ENCODE assay signal across 7 mouse cellular contexts in the genomic region with DNA sequence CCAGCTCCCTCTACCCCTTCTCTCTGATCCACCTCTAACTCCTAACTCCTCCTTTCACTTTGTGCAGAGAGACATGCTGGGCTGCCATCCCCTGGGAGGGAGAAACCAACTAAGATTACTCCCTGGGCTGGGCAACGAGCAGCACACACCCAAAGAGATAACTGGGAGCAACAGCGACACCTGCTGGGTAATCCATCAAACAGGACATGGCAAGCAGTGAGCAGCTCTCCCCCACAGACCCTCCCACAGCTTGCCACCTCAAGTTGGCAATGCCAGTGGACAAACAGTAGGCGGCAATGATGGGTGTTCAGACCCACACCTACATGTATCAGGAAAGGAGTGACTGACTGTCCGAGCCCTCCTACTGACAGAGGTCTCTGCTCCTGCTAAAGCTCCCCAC. TPM values are rescaled to one million over a fixed set of nuclear protein-coding genes. Genes with fewer than 3 reads are reported as not detected.
DNase-seq lines count a peak whose midpoint lies in the region; ATAC-seq and TF ChIP-seq lines count a peak whose summit lies in the region.

No protein-coding gene starts in this region.

- no peaks in the 10 kb centered on the region for H3K4me1 ChIP-seq in intestine, postnatal 0 days (replicated peaks; ENCODE audit: control insufficient read depth, insufficient read depth, low read length)
- H3K4me1 ChIP-seq in intestine, embryonic 15.5 days (replicated peaks): peaks cover 8% of the 10 kb centered on the region
- H3K4me1 ChIP-seq in embryonic facial prominence, embryonic 10.5 days: peaks cover 26% of the 10 kb centered on the region
- peaks cover 5% of the 10 kb centered on the region for H3K4me1 ChIP-seq in olfactory bulb, adult 2 months (ENCODE audit: control insufficient read depth, insufficient read depth, low read length)

- no peak overlapping the region for H3K9ac ChIP-seq in intestine, postnatal 0 days (ENCODE audit: low read depth, low read length)
- no peak overlapping the region for H3K9ac ChIP-seq in intestine, embryonic 15.5 days

- H3K4me2 ChIP-seq in intestine, postnatal 0 days (replicated peaks; ENCODE audit: low read depth): no peak overlapping the region
- no peak overlapping the region for H3K4me2 ChIP-seq in intestine, embryonic 15.5 days (replicated peaks)

- no peaks in the 10 kb centered on the region for H3K36me3 ChIP-seq in intestine, postnatal 0 days (ENCODE audit: control insufficient read depth, insufficient read depth)
- H3K36me3 ChIP-seq in intestine, embryonic 15.5 days: no peaks in the 10 kb centered on the region
- H3K36me3 ChIP-seq in embryonic facial prominence, embryonic 10.5 days (replicated peaks): no peaks in the 10 kb centered on the region

- no peak for ATAC-seq in intestine, postnatal 0 days
- no peak for ATAC-seq in intestine, embryonic 15.5 days

- peak; percentile 35 to 45 for DNase-seq in B cell, adult 2 months
- peak; percentile 75 for DNase-seq in MN1 (ENCODE audit: low spot score)
- peak; percentile 73 for DNase-seq in embryonic facial prominence, embryonic 10.5 days (ENCODE audit: low spot score)
- DNase-seq in layer of hippocampus, postnatal 14 days (ENCODE audit: low spot score in 2 of 2): peak; percentile 32 to 34

- no peak for TF ChIP-seq POLR2A in olfactory bulb, adult 2 months (IDR thresholded peaks at IDR 0.05; ENCODE audit: insufficient read depth, low read depth, low read length)

- peak; percentile 78 for TF ChIP-seq CTCF in intestine, postnatal 0 days (IDR thresholded peaks at IDR 0.05; ENCODE audit: low read depth)
- peak; percentile 56; the same call in 1 of the 2 replicates for TF ChIP-seq CTCF in olfactory bulb, adult 2 months (IDR thresholded peaks at IDR 0.05; ENCODE audit: insufficient read depth, low read depth, low read length)

- H3K27me3 ChIP-seq in intestine, postnatal 0 days (replicated peaks; ENCODE audit: control insufficient read depth, insufficient read depth, low read length): no peaks in the 10 kb centered on the region
- peaks cover 9% of the 10 kb centered on the region for H3K27me3 ChIP-seq in intestine, embryonic 15.5 days (replicated peaks)
- peaks cover 17% of the 10 kb centered on the region for H3K27me3 ChIP-seq in embryonic facial prominence, embryonic 10.5 days (replicated peaks; ENCODE audit: low read depth, poor library complexity, severe bottlenecking)

- no peaks in the 10 kb centered on the region for H3K9me3 ChIP-seq in intestine, postnatal 0 days (ENCODE audit: control insufficient read depth)
- H3K9me3 ChIP-seq in intestine, embryonic 15.5 days: no peaks in the 10 kb centered on the region
- H3K9me3 ChIP-seq in embryonic facial prominence, embryonic 10.5 days: no peaks in the 10 kb centered on the region

- no peak overlapping the region for H3K27ac ChIP-seq in intestine, postnatal 0 days (ENCODE audit: low read depth, low read length)
- no peak overlapping the region for H3K27ac ChIP-seq in intestine, embryonic 15.5 days
- no peak overlapping the region for H3K27ac ChIP-seq in embryonic facial prominence, embryonic 10.5 days (replicated peaks)
- no peak overlapping the region for H3K27ac ChIP-seq in olfactory bulb, adult 2 months (ENCODE audit: insufficient read depth, low read depth, low read length)

- WGBS in intestine, postnatal 0 days: 11% methylated on average over 4 of the region's 4 CpGs
- 23% methylated on average over 4 of the region's 4 CpGs for WGBS in intestine, embryonic 15.5 days
- 18% methylated on average over 4 of the region's 4 CpGs for WGBS in embryonic facial prominence, embryonic 10.5 days
- WGBS in olfactory bulb, adult 2 months: 21% methylated on average over 4 of the region's 4 CpGs

- H3K4me3 ChIP-seq in intestine, postnatal 0 days (ENCODE audit: low read depth, low read length): no peak overlapping the region
- H3K4me3 ChIP-seq in intestine, embryonic 15.5 days (replicated peaks): no peak overlapping the region
- H3K4me3 ChIP-seq in embryonic facial prominence, embryonic 10.5 days: no peak overlapping the region
- no peak overlapping the region for H3K4me3 ChIP-seq in olfactory bulb, adult 2 months (ENCODE audit: insufficient read depth, low read depth, low read length)

RNA-seq across cellular contexts. Expression of gene Cpz, which starts 4.9 kb away (rescaled TPM):
- 4.0 and 4.4 TPM in 2 replicates for polyA plus RNA-seq in intestine, postnatal 0 days (2015; fragmentation: Nextera tagmentation; extraction: Ambion mirVana)
- polyA plus RNA-seq in intestine, embryonic 15.5 days (2015; fragmentation: Nextera tagmentation; extraction: Ambion mirVana): 13.5 and 13.9 TPM in 2 replicates
- 7.1 and 7.6 TPM in 2 replicates for polyA plus RNA-seq in embryonic facial prominence, embryonic 10.5 days (2016; fragmentation: Nextera tagmentation; extraction: Ambion mirVana)
- total RNA-seq in layer of hippocampus, postnatal 14 days (2021): 1 to 10 TPM in 1 of 2 experiments, under 1 TPM in 1; 0.43 to 1.3 TPM
- not detected in 2 replicates for polyA plus RNA-seq in olfactory bulb, adult 2 months (2012; ENCODE audit: insufficient read depth, insufficient read length, low replicate concordance, missing spikeins)

RNA-seq across cellular contexts. Expression of gene Trmt44, which starts 44.4 kb away (rescaled TPM):
- polyA plus RNA-seq in intestine, postnatal 0 days (2015; fragmentation: Nextera tagmentation; extraction: Ambion mirVana): 3.6 and 4.6 TPM in 2 replicates
- polyA plus RNA-seq in intestine, embryonic 15.5 days (2015; fragmentation: Nextera tagmentation; extraction: Ambion mirVana): 8.1 and 8.5 TPM in 2 replicates
- 10.0 and 10.2 TPM in 2 replicates for polyA plus RNA-seq in embryonic facial prominence, embryonic 10.5 days (2016; fragmentation: Nextera tagmentation; extraction: Ambion mirVana)
- 1 to 10 TPM; 7.8 to 8.9 TPM for total RNA-seq in layer of hippocampus, postnatal 14 days (2021)
- not detected in 2 replicates for polyA plus RNA-seq in olfactory bulb, adult 2 months (2012; ENCODE audit: insufficient read depth, insufficient read length, low replicate concordance, missing spikeins)

RNA-seq across cellular contexts. Expression of gene Acox3, which starts 52.4 kb away (rescaled TPM):
- polyA plus RNA-seq in intestine, postnatal 0 days (2015; fragmentation: Nextera tagmentation; extraction: Ambion mirVana): 19.7 and 21.4 TPM in 2 replicates
- 13.2 and 13.8 TPM in 2 replicates for polyA plus RNA-seq in intestine, embryonic 15.5 days (2015; fragmentation: Nextera tagmentation; extraction: Ambion mirVana)
- 10.9 and 11.0 TPM in 2 replicates for polyA plus RNA-seq in embryonic facial prominence, embryonic 10.5 days (2016; fragmentation: Nextera tagmentation; extraction: Ambion mirVana)
- 10 to 100 TPM; 25.7 to 30.2 TPM for total RNA-seq in layer of hippocampus, postnatal 14 days (2021)
- not detected in 2 replicates for polyA plus RNA-seq in olfactory bulb, adult 2 months (2012; ENCODE audit: insufficient read depth, insufficient read length, low replicate concordance, missing spikeins)
